Mouse (Mus musculus) heart, adult 2 months (tissue): ENCODE measurements at regions not wholly inside any gene's neighbourhood (a gene's known extent, or its start where the extent isn't known, plus 50 kb on each side); places are given as distances from the start of the nearest gene placed in this dataset.

Experiments used
- CTCF ChIP-seq: fragments of 200-600 bp; IDR thresholded peaks from 2 replicates; pipeline ENCODE4 v1.8.1; 2022; ENCODE audit warnings: antibody characterized with exemption, mild to moderate bottlenecking, moderate library complexity
- EP300 ChIP-seq: fragments of 200-500 bp; IDR thresholded peaks from 2 replicates; pipeline ENCODE4 v1.6.1; 2011; ENCODE audit warnings: low read depth, low read length, control low read depth; ENCODE audit not compliant: insufficient read depth

DNA sequence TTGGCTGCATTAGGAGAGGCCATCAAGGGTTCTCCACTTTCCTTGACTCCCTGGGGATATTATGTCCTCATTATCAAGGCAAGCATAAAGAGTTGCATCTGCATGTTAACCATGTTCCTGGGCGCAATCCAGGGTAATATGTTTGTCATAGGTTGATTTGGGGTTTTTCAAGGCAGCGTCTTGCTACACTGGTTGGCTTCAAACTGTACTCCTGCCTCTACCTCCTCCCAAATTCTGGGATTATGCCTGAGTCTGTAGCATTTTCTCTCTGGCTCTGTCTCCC lies 65.1 kb upstream of the Med13l start:
- TF ChIP-seq EP300 (no peak), CTCF (no peak)
